Mouse (Mus musculus): ENCODE results near the gene Gins1. TPM values are rescaled to one million over a fixed set of nuclear protein-coding genes. Genes with fewer than 3 reads are reported as not detected.
A peak's percentile ranks its signal among the peaks of the same experiment; 100 is the strongest.

Gene Gins1
- 1.9 and 2.1 TPM in 2 replicates for polyA plus RNA-seq (2012; rRNA removed)

GRCm38 (mm10) chr2:150904936-150905450 is at the start of gene Gins1:
Gene Gins1, plus strand, starts transcription at chr2:150905400.
- no peak for DNase-seq (ENCODE audit: low read depth in 1 of 2, low spot score in 2 of 2)
- Histone ChIP-seq H3K4me1 (ENCODE audit: control insufficient read depth, insufficient read depth, insufficient read length) (peaks cover 5% of the 10 kb centered on the region; the same call in 1 of the 2 replicates), H3K27me3 (ENCODE audit: control insufficient read depth, insufficient read depth, low read length) (no peaks in the 10 kb centered on the region), H3K27ac (ENCODE audit: insufficient read depth, low read length) (peak within 1 kb of the TSS; percentile 90), H3K36me3 (ENCODE audit: control insufficient read depth, insufficient read depth, low read length) (0 out of 2 replicates have a peak, but pooled peaks cover 1% of the 10 kb centered on the region), H3K4me3 (ENCODE audit: extremely low read depth, insufficient read depth, insufficient read length) (peak within 1 kb of the TSS; percentile 79)
- TF ChIP-seq POLR2A (IDR thresholded peaks at IDR 0.05; ENCODE audit: low read depth, low read length) (no peak), CTCF (IDR thresholded peaks at IDR 0.05; ENCODE audit: extremely low read depth, insufficient read depth, insufficient read length, insufficient replicate concordance) (no peak)
- WGBS: 41% methylated on average over 9 of the region's 9 CpGs

GRCm38 (mm10) chr2:150858724-150859487 is 46.3 kb upstream of the Gins1 start:
- DNase-seq (ENCODE audit: low read depth in 1 of 2, low spot score in 2 of 2): no peak
- no peaks in the 10 kb centered on the region for H3K27me3 ChIP-seq (ENCODE audit: control insufficient read depth, insufficient read depth, low read length)

GRCm38 (mm10) chr2:150859709-150860470 is 45.3 kb upstream of the Gins1 start:
- Histone ChIP-seq H3K27me3 (ENCODE audit: control insufficient read depth, insufficient read depth, low read length) (no peaks in the 10 kb centered on the region), H3K4me3 (ENCODE audit: extremely low read depth, insufficient read depth, insufficient read length) (no peak overlapping the region), H3K27ac (ENCODE audit: insufficient read depth, low read length) (no peak overlapping the region), H3K36me3 (ENCODE audit: control insufficient read depth, insufficient read depth, low read length) (0 out of 2 replicates have a peak, but pooled peaks cover 2% of the 10 kb centered on the region), H3K4me1 (ENCODE audit: control insufficient read depth, insufficient read depth, insufficient read length) (no peaks in the 10 kb centered on the region; the same call in 1 of the 2 replicates)
- WGBS: 83% methylated on average over 11 of the region's 11 CpGs
- TF ChIP-seq POLR2A (IDR thresholded peaks at IDR 0.05; ENCODE audit: low read depth, low read length): no peak
- TF ChIP-seq CTCF (IDR thresholded peaks at IDR 0.05; ENCODE audit: extremely low read depth, insufficient read depth, insufficient read length, insufficient replicate concordance): no peak
- no peak for DNase-seq (ENCODE audit: low read depth in 1 of 2, low spot score in 2 of 2)

More at GRCm38 (mm10) chr2:150858724-150859487, 46.3 kb upstream of the Gins1 start:
- H3K36me3 ChIP-seq (ENCODE audit: control insufficient read depth, insufficient read depth, low read length): 0 out of 2 replicates have a peak, but pooled peaks cover 2% of the 10 kb centered on the region
- no peak for TF ChIP-seq POLR2A (IDR thresholded peaks at IDR 0.05; ENCODE audit: low read depth, low read length)
- TF ChIP-seq CTCF (IDR thresholded peaks at IDR 0.05; ENCODE audit: extremely low read depth, insufficient read depth, insufficient read length, insufficient replicate concordance): no peak
- WGBS: 87% methylated on average over 9 of the region's 9 CpGs
- H3K4me3 ChIP-seq (ENCODE audit: extremely low read depth, insufficient read depth, insufficient read length): no peak overlapping the region
- no peak overlapping the region for H3K27ac ChIP-seq (ENCODE audit: insufficient read depth, low read length)
- no peaks in the 10 kb centered on the region; the same call in 1 of the 2 replicates for H3K4me1 ChIP-seq (ENCODE audit: control insufficient read depth, insufficient read depth, insufficient read length)

GRCm38 (mm10) chr2:150861128-150861527 is 44.1 kb upstream of the Gins1 start:
- 28% methylated on average over 2 of the region's 2 CpGs for WGBS
- H3K4me3 ChIP-seq (ENCODE audit: extremely low read depth, insufficient read depth, insufficient read length): no peak overlapping the region
- no peaks in the 10 kb centered on the region for H3K27me3 ChIP-seq (ENCODE audit: control insufficient read depth, insufficient read depth, low read length)
- 0 out of 2 replicates have a peak, but pooled peaks cover 2% of the 10 kb centered on the region for H3K36me3 ChIP-seq (ENCODE audit: control insufficient read depth, insufficient read depth, low read length)
- TF ChIP-seq POLR2A (IDR thresholded peaks at IDR 0.05; ENCODE audit: low read depth, low read length): no peak
- no peak for TF ChIP-seq CTCF (IDR thresholded peaks at IDR 0.05; ENCODE audit: extremely low read depth, insufficient read depth, insufficient read length, insufficient replicate concordance)
- no peaks in the 10 kb centered on the region; the same call in 1 of the 2 replicates for H3K4me1 ChIP-seq (ENCODE audit: control insufficient read depth, insufficient read depth, insufficient read length)
- no peak overlapping the region for H3K27ac ChIP-seq (ENCODE audit: insufficient read depth, low read length)
- peak in 1 of 2 experiments; percentile 41 for DNase-seq (ENCODE audit: low read depth in 1 of 2, low spot score in 2 of 2)

- DNase-seq (ENCODE audit: low read depth in 1 of 2, low spot score in 2 of 2): no peak
- TF ChIP-seq POLR2A (IDR thresholded peaks at IDR 0.05; ENCODE audit: low read depth, low read length): no peak
- TF ChIP-seq CTCF (IDR thresholded peaks at IDR 0.05; ENCODE audit: extremely low read depth, insufficient read depth, insufficient read length, insufficient replicate concordance): no peak
- H3K27ac ChIP-seq (ENCODE audit: insufficient read depth, low read length): no peak overlapping the region
- H3K4me1 ChIP-seq (ENCODE audit: control insufficient read depth, insufficient read depth, insufficient read length): peaks cover 8% of the 10 kb centered on the region
- 80% methylated on average over 2 of the region's 2 CpGs for WGBS
- no peak overlapping the region for H3K4me3 ChIP-seq (ENCODE audit: extremely low read depth, insufficient read depth, insufficient read length)
- H3K27me3 ChIP-seq (ENCODE audit: control insufficient read depth, insufficient read depth, low read length): no peaks in the 10 kb centered on the region
- H3K36me3 ChIP-seq (ENCODE audit: control insufficient read depth, insufficient read depth, low read length): no peaks in the 10 kb centered on the region
Observed at GRCm38 (mm10) chr2:150867021-150867420, 38.2 kb upstream of the Gins1 start.

- no peaks in the 10 kb centered on the region for H3K27me3 ChIP-seq (ENCODE audit: control insufficient read depth, insufficient read depth, low read length)
- H3K27ac ChIP-seq (ENCODE audit: insufficient read depth, low read length): peak overlapping the region; percentile 64
- peaks cover 8% of the 10 kb centered on the region for H3K4me1 ChIP-seq (ENCODE audit: control insufficient read depth, insufficient read depth, insufficient read length)
- H3K4me3 ChIP-seq (ENCODE audit: extremely low read depth, insufficient read depth, insufficient read length): no peak overlapping the region
- no peaks in the 10 kb centered on the region for H3K36me3 ChIP-seq (ENCODE audit: control insufficient read depth, insufficient read depth, low read length)
- no peak for TF ChIP-seq CTCF (IDR thresholded peaks at IDR 0.05; ENCODE audit: extremely low read depth, insufficient read depth, insufficient read length, insufficient replicate concordance)
- no peak for TF ChIP-seq POLR2A (IDR thresholded peaks at IDR 0.05; ENCODE audit: low read depth, low read length)
- DNase-seq (ENCODE audit: low read depth in 1 of 2, low spot score in 2 of 2): no peak
- 16% methylated on average over 1 of the region's 1 CpGs for WGBS
Observed at GRCm38 (mm10) chr2:150869446-150869845, 35.8 kb upstream of the Gins1 start.

Measured in spleen, adult 2 months (tissue).